Mouse (Mus musculus) CH12.LX (cell line): ENCODE measurements around the gene Hacl1. TPM values are rescaled to one million over a fixed set of nuclear protein-coding genes. Genes with fewer than 3 reads are reported as not detected.

Source experiments
- DNase-seq: peaks from one replicate; pipeline ENCODE4 v3.0.0-alpha.2; 2013; ENCODE audit errors: extremely low read depth
- H3K27ac ChIP-seq: 2 replicates; pipeline ENCODE4 v1.5.1; 2012; ENCODE audit warnings: low read depth, mild to moderate bottlenecking, control low read depth, moderate library complexity; ENCODE audit not compliant: insufficient read depth
- H3K27me3 ChIP-seq: replicated peaks from 2 replicates; pipeline ENCODE3; 2012; ENCODE audit warnings: inconsistent platforms
- H3K36me3 ChIP-seq, 2 experiments: replicated peaks in 1 of 2; 2 replicates each; pipeline versions ENCODE3 to v1.6.1; 2012; ENCODE audit warnings: inconsistent platforms in 1 of 2, low read length in 1 of 2, mild to moderate bottlenecking in 1 of 2, mixed read lengths in 1 of 2, moderate library complexity in 1 of 2; ENCODE audit not compliant: control insufficient read depth in 1 of 2, insufficient read depth in 1 of 2
- H3K4me1 ChIP-seq, 2 experiments: 2 replicates each; pipeline ENCODE4 v1.6.1; 2012; ENCODE audit warnings: inconsistent platforms in 1 of 2, moderate library complexity in 1 of 2; ENCODE audit not compliant: insufficient read depth in 2 of 2, control insufficient read depth in 1 of 2
- H3K4me2 ChIP-seq: 2 replicates; pipeline ENCODE4 v1.6.1; 2012; ENCODE audit warnings: low read depth, mild to moderate bottlenecking, control low read depth; ENCODE audit not compliant: poor library complexity, insufficient read depth, severe bottlenecking
- H3K4me3 ChIP-seq, 3 experiments: fragments of 150-350 bp in 1 of 3; sonication (generic) in 1 of 3; replicated peaks in 1 of 3; 2 replicates each; pipeline versions ENCODE3 to v1.5.1; 2011 to 2012; ENCODE audit warnings: low read depth in 2 of 3, low read length in 2 of 3, mild to moderate bottlenecking in 2 of 3, moderate library complexity in 2 of 3, control low read depth in 1 of 3, improper control_type of control experiment in 1 of 3, inconsistent platforms in 1 of 3, mixed read lengths in 1 of 3; ENCODE audit not compliant: poor library complexity in 1 of 3
- H3K79me2 ChIP-seq: replicated peaks from 2 replicates; pipeline ENCODE4 v1.6.1; 2012; ENCODE audit warnings: mild to moderate bottlenecking, moderate library complexity; ENCODE audit not compliant: control insufficient read depth, poor library complexity, insufficient read depth, severe bottlenecking; ENCODE audit errors: extremely low read depth
- H3K9ac ChIP-seq: 2 replicates; pipeline ENCODE4 v1.6.1; 2012; ENCODE audit warnings: low read depth, mild to moderate bottlenecking, control low read depth, moderate library complexity; ENCODE audit not compliant: insufficient read depth
- H3K9me3 ChIP-seq: replicated peaks from 2 replicates; pipeline ENCODE3; 2012; ENCODE audit warnings: low read length, inconsistent platforms, mixed read lengths
- BHLHE40 ChIP-seq: IDR thresholded peaks from 2 replicates; pipeline ENCODE4 v1.6.1; 2011; ENCODE audit warnings: mild to moderate bottlenecking, low read depth, low read length, improper control_type of control experiment
- CHD2 ChIP-seq: IDR thresholded peaks from 2 replicates; pipeline ENCODE4 v1.6.1; 2011; ENCODE audit warnings: low read length, improper control_type of control experiment
- CTCF ChIP-seq, 2 experiments: IDR thresholded peaks in 1 of 2; conservative IDR thresholded peaks in 1 of 2; 2 replicates each; pipeline ENCODE4 v1.5.1; 2011 to 2012; ENCODE audit warnings: low read depth in 2 of 2, low read length in 2 of 2, improper control_type of control experiment in 1 of 2, inconsistent platforms in 1 of 2, mild to moderate bottlenecking in 1 of 2, moderate library complexity in 1 of 2
- ELF1 ChIP-seq: IDR thresholded peaks from 2 replicates; pipeline ENCODE4 v1.6.1; 2014; ENCODE audit warnings: low read depth, mild to moderate bottlenecking, inconsistent platforms, low read length, improper control_type of control experiment
- EP300 ChIP-seq: IDR thresholded peaks from 2 replicates; pipeline ENCODE4 v1.6.1; 2011; ENCODE audit warnings: low read length, improper control_type of control experiment
- ETS1 ChIP-seq: conservative IDR thresholded peaks from 2 replicates; pipeline ENCODE4 v1.6.1; 2012; ENCODE audit warnings: low read depth, mild to moderate bottlenecking, inconsistent platforms, low read length, improper control_type of control experiment, moderate library complexity
- GABPA ChIP-seq: IDR thresholded peaks from 2 replicates; pipeline ENCODE4 v1.6.1; 2012; ENCODE audit warnings: low read depth, low read length, improper control_type of control experiment, inconsistent platforms; ENCODE audit not compliant: insufficient replicate concordance
- HCFC1 ChIP-seq: IDR thresholded peaks from 2 replicates; pipeline ENCODE4 v1.6.1; 2012; ENCODE audit warnings: low read depth, mild to moderate bottlenecking, inconsistent platforms, low read length, improper control_type of control experiment
- IRF4 ChIP-seq: IDR thresholded peaks from 2 replicates; pipeline ENCODE4 v1.6.1; 2014; ENCODE audit warnings: low read depth, mild to moderate bottlenecking, inconsistent platforms, low read length, improper control_type of control experiment
- JUN ChIP-seq: IDR thresholded peaks from 2 replicates; pipeline ENCODE4 v1.6.1; 2011; ENCODE audit warnings: low read depth, mild to moderate bottlenecking, low read length, improper control_type of control experiment, moderate library complexity; ENCODE audit not compliant: insufficient read depth
- MAX ChIP-seq: IDR thresholded peaks from 2 replicates; pipeline ENCODE4 v1.6.1; 2011; ENCODE audit warnings: low read length, improper control_type of control experiment
- MEF2A ChIP-seq: IDR thresholded peaks from 2 replicates; pipeline ENCODE4 v1.6.1; 2014; ENCODE audit warnings: low read depth, mild to moderate bottlenecking, inconsistent platforms, low read length, improper control_type of control experiment, borderline replicate concordance
- MXI1 ChIP-seq: IDR thresholded peaks from 2 replicates; pipeline ENCODE4 v1.6.1; 2011; ENCODE audit warnings: mild to moderate bottlenecking, low read depth, low read length, improper control_type of control experiment
- MYC ChIP-seq: IDR thresholded peaks from 2 replicates; pipeline ENCODE4 v1.6.1; 2011; ENCODE audit warnings: low read depth, mild to moderate bottlenecking, improper control_type of control experiment, low read length
- NELFE ChIP-seq: IDR thresholded peaks from 2 replicates; pipeline ENCODE4 v1.6.1; 2011; ENCODE audit warnings: low read depth, low read length, improper control_type of control experiment
- PAX5 ChIP-seq: IDR thresholded peaks from 2 replicates; pipeline ENCODE4 v1.6.1; 2012; ENCODE audit warnings: low read length, inconsistent platforms, mixed read lengths
- POLR2A ChIP-seq: IDR thresholded peaks from 2 replicates; pipeline ENCODE4 v1.6.1; 2011; ENCODE audit warnings: low read depth, mild to moderate bottlenecking, improper control_type of control experiment, low read length
- POLR2AphosphoS2 ChIP-seq: IDR thresholded peaks from 2 replicates; pipeline ENCODE4 v1.6.1; 2011; ENCODE audit warnings: low read depth, low read length, improper control_type of control experiment
- RAD21 ChIP-seq: IDR thresholded peaks from 2 replicates; pipeline ENCODE4 v1.6.1; 2011; ENCODE audit warnings: low read depth, mild to moderate bottlenecking, low read length, improper control_type of control experiment, moderate library complexity
- SIN3A ChIP-seq: IDR thresholded peaks from 2 replicates; pipeline ENCODE4 v1.6.1; 2012; ENCODE audit warnings: low read length, improper control_type of control experiment, inconsistent platforms
- TBP ChIP-seq: conservative IDR thresholded peaks from 2 replicates; pipeline ENCODE4 v1.6.1; 2011; ENCODE audit warnings: low read depth, low read length, improper control_type of control experiment
- USF1 ChIP-seq: IDR thresholded peaks from 2 replicates; pipeline ENCODE4 v1.6.1; 2014; ENCODE audit warnings: low read depth, mild to moderate bottlenecking, inconsistent platforms, low read length, improper control_type of control experiment
- USF2 ChIP-seq: conservative IDR thresholded peaks from 2 replicates; pipeline ENCODE4 v1.6.1; 2011; ENCODE audit warnings: low read depth, low read length, improper control_type of control experiment
- ZKSCAN1 ChIP-seq: IDR thresholded peaks from 2 replicates; pipeline ENCODE4 v1.6.1; 2012; ENCODE audit warnings: low read depth, inconsistent platforms, low read length, improper control_type of control experiment, borderline replicate concordance
- ZMIZ1 ChIP-seq: IDR thresholded peaks from 2 replicates; pipeline ENCODE4 v1.6.1; 2012; ENCODE audit warnings: low read depth, mild to moderate bottlenecking, inconsistent platforms, low read length, improper control_type of control experiment
- ZNF384 ChIP-seq: IDR thresholded peaks from 2 replicates; pipeline ENCODE4 v1.6.1; 2012; ENCODE audit warnings: low read depth, low read length, improper control_type of control experiment, inconsistent platforms
- dilution Hi-C: fragments of 300-500 bp; cut with MboI; formaldehyde crosslinking; loops from 2 replicates; pipeline ENCODE4 v1.14.3; 2020; ENCODE audit warnings: low sequenced_read_pairs; ENCODE audit not compliant: extremely low pct_unique_long_range_greater_than_20kb, extremely low pct_ligation_motif_present
- in situ Hi-C: fragments of 300-500 bp; cut with MboI; formaldehyde crosslinking; loops from 3 replicates; pipeline ENCODE4 v1.14.3; 2019; ENCODE audit warnings: low sequenced_read_pairs, low pct_ligation_motif_present, low pct_unique_long_range_greater_than_20kb, mixed read lengths
- polyA plus RNA-seq: library from polyadenylated mRNA; unstranded; fragments of >175 nt; gene quantifications from 2 replicates; pipeline ENCODE4 v1.2.1, GENCODE M21; 2012; ENCODE audit warnings: low read depth; ENCODE audit not compliant: insufficient read length
- total RNA-seq, 2 experiments: library from RNA; depleted of rRNA; stranded (reverse); fragments of 300-350 nt in 1 of 2; fragments of >200 nt in 1 of 2; gene quantifications; 2 replicates each; pipeline ENCODE4 v1.2.3; 2012 to 2014

Gene Hacl1
- total and polyA plus RNA-seq, 3 experiments: 13.6 to 22.6 (median 20.2) TPM

GRCm38 (mm10) chr14:31681931-31682555, 41.0 kb upstream of the Hacl1 start:
- H3K27ac ChIP-seq: no peak overlapping the region
- dilution Hi-C loops (no loop called here), in situ Hi-C loops (no loop called here)
- no peaks in the 10 kb centered on the region for H3K27me3 ChIP-seq
- no peaks in the 10 kb centered on the region for H3K79me2 ChIP-seq
- H3K4me1 ChIP-seq: peaks cover 28 to 62% of the 10 kb centered on the region in 2 experiments
- H3K4me3 ChIP-seq: no peak overlapping the region
- H3K4me2 ChIP-seq: no peak overlapping the region
- DNase-seq: no peak
- no peak for TF ChIP-seq CHD2
- TF ChIP-seq GABPA: no peak
- no peak for TF ChIP-seq CTCF (conservative IDR thresholded peaks at IDR 0.05 in 1 of 2, IDR thresholded peaks at IDR 0.05 in 1 of 2; ENCODE audit: low read depth in 2 of 2, low read length in 2 of 2)
- no peak for TF ChIP-seq PAX5
- no peak for TF ChIP-seq POLR2AphosphoS2
- no peak for TF ChIP-seq EP300
- TF ChIP-seq JUN: no peak
- TF ChIP-seq SIN3A: no peak
- no peak for TF ChIP-seq ETS1
- TF ChIP-seq HCFC1: no peak
- TF ChIP-seq IRF4: no peak
- no peak for TF ChIP-seq NELFE
- TF ChIP-seq ELF1: no peak
- no peak for TF ChIP-seq MXI1
- no peak for TF ChIP-seq ZKSCAN1
- TF ChIP-seq ZMIZ1: no peak
- no peak for TF ChIP-seq ZNF384
- no peak for TF ChIP-seq BHLHE40
- H3K9ac ChIP-seq: no peak overlapping the region
- H3K36me3 ChIP-seq: no peaks in the 10 kb centered on the region
- no peaks in the 10 kb centered on the region for H3K9me3 ChIP-seq

GRCm38 (mm10) chr14:31681291-31681690, 40.2 kb upstream of the Hacl1 start:
- Histone ChIP-seq H3K4me1 (peaks cover 24 to 56% of the 10 kb centered on the region in 2 experiments), H3K9me3 (no peaks in the 10 kb centered on the region), H3K36me3 (no peaks in the 10 kb centered on the region), H3K79me2 (no peaks in the 10 kb centered on the region), H3K27me3 (no peaks in the 10 kb centered on the region), H3K27ac (no peak overlapping the region), H3K4me3 (no peak overlapping the region), H3K4me2 (no peak overlapping the region), H3K9ac (no peak overlapping the region)
- no peak for DNase-seq
- in situ Hi-C loops: no loop called here
- dilution Hi-C loops: no loop called here
- TF ChIP-seq MXI1 (no peak), MEF2A (no peak), MYC (no peak), RAD21 (no peak), CTCF (conservative IDR thresholded peaks at IDR 0.05 in 1 of 2, IDR thresholded peaks at IDR 0.05 in 1 of 2; ENCODE audit: low read depth in 2 of 2, low read length in 2 of 2) (no peak), USF1 (no peak), PAX5 (no peak), POLR2A (no peak), IRF4 (no peak), MAX (no peak), USF2 (no peak), GABPA (no peak), CHD2 (no peak), POLR2AphosphoS2 (no peak), JUN (no peak), TBP (no peak)
